Mouse (Mus musculus): ENCODE measurements around the gene 1110017D15Rik.

GRCm38 (mm10) chr4:41552529-41552928 is 35.4 kb upstream of the 1110017D15Rik start:
- TF ChIP-seq CTCF (IDR thresholded peaks at IDR 0.05; ENCODE audit: extremely low read depth, insufficient read depth, low read length) (peak; percentile 76), POLR2A (IDR thresholded peaks at IDR 0.05; ENCODE audit: extremely low read depth, insufficient read depth, low read length) (no peak)
